Mouse (Mus musculus): Measurements from ENCODE around the gene Tmem81. TPM values are rescaled to one million over a fixed set of nuclear protein-coding genes. Genes with fewer than 3 reads are reported as not detected.

Tmem81 gene
- polyA plus RNA-seq, 1 experiment from 2014 or later, result 0.56 TPM

GRCm38 (mm10) chr1:132541171-132541823 is 35.3 kb downstream of the Tmem81 start:
- Histone ChIP-seq H3K9ac (ENCODE audit: low read depth, low read length) (peak overlapping the region; percentile 72), H3K9me3 (ENCODE audit: control insufficient read depth, low read length) (no peaks in the 10 kb centered on the region), H3K4me2 (ENCODE audit: low read length) (peak overlapping the region; percentile 69), H3K4me1 (ENCODE audit: control insufficient read depth, insufficient read depth, low read depth, low read length) (peaks cover 14% of the 10 kb centered on the region), H3K36me3 (ENCODE audit: control insufficient read depth, insufficient read depth, low read length) (no peaks in the 10 kb centered on the region), H3K4me3 (ENCODE audit: low read length) (peak overlapping the region; percentile 55), H3K27ac (ENCODE audit: low read depth, low read length) (no peak overlapping the region), H3K27me3 (replicated peaks; ENCODE audit: control insufficient read depth, insufficient read depth, low read length) (no peaks in the 10 kb centered on the region)
- 0 out of 2 replicates have a peak, but pooled peaks have one; percentile 10 for ATAC-seq
- WGBS, result 6% methylated on average over 14 of the region's 14 CpGs

GRCm38 (mm10) chr1:132541824-132542599 is 36.0 kb downstream of the Tmem81 start:
- Histone ChIP-seq H3K27ac (ENCODE audit: low read depth, low read length) (peak overlapping the region; percentile 73), H3K4me1 (ENCODE audit: control insufficient read depth, insufficient read depth, low read depth, low read length) (peaks cover 14% of the 10 kb centered on the region), H3K27me3 (replicated peaks; ENCODE audit: control insufficient read depth, insufficient read depth, low read length) (no peaks in the 10 kb centered on the region), H3K9me3 (ENCODE audit: control insufficient read depth, low read length) (no peaks in the 10 kb centered on the region), H3K9ac (ENCODE audit: low read depth, low read length) (peak overlapping the region; percentile 72), H3K36me3 (ENCODE audit: control insufficient read depth, insufficient read depth, low read length) (no peaks in the 10 kb centered on the region), H3K4me2 (ENCODE audit: low read length) (peak overlapping the region; percentile 69), H3K4me3 (ENCODE audit: low read length) (peak overlapping the region; percentile 55)
- ATAC-seq, result peak; percentile 6; the same call in 1 of the 2 replicates
- WGBS, result 13% methylated on average over 5 of the region's 5 CpGs

GRCm38 (mm10) chr1:132542762-132543306 is 36.8 kb downstream of the Tmem81 start, which contains the start of gene Cntn2:
Gene Cntn2 (minus strand): TSS chr1:132543256.
- peak within 1 kb of the TSS; percentile 55 for H3K4me3 ChIP-seq (ENCODE audit: low read length)
- peaks cover 14% of the 10 kb centered on the region for H3K4me1 ChIP-seq (ENCODE audit: control insufficient read depth, insufficient read depth, low read depth, low read length)
- H3K4me2 ChIP-seq (ENCODE audit: low read length), result peak within 1 kb of the TSS; percentile 69
- no peaks in the 10 kb centered on the region for H3K9me3 ChIP-seq (ENCODE audit: control insufficient read depth, low read length)
- H3K27ac ChIP-seq (ENCODE audit: low read depth, low read length), result peak within 1 kb of the TSS; percentile 73
- H3K36me3 ChIP-seq (ENCODE audit: control insufficient read depth, insufficient read depth, low read length), result no peaks in the 10 kb centered on the region
- peak within 1 kb of the TSS; percentile 72 for H3K9ac ChIP-seq (ENCODE audit: low read depth, low read length)
- WGBS, result 1% methylated on average over 30 of the region's 30 CpGs
- ATAC-seq, result peak; percentile 93
- no peaks in the 10 kb centered on the region for H3K27me3 ChIP-seq (replicated peaks; ENCODE audit: control insufficient read depth, insufficient read depth, low read length)

- H3K27ac ChIP-seq (ENCODE audit: low read depth, low read length), result peak overlapping the region; percentile 48; the same call in 1 of the 2 replicates
- peaks cover 14% of the 10 kb centered on the region for H3K4me1 ChIP-seq (ENCODE audit: control insufficient read depth, insufficient read depth, low read depth, low read length)
- H3K4me3 ChIP-seq (ENCODE audit: low read length), result no peak overlapping the region
- H3K9ac ChIP-seq (ENCODE audit: low read depth, low read length), result 0 out of 2 replicates have a peak overlapping the region, but pooled peaks have one; percentile 19
- H3K36me3 ChIP-seq (ENCODE audit: control insufficient read depth, insufficient read depth, low read length), result no peaks in the 10 kb centered on the region
- ATAC-seq, result no peak
- 40% methylated on average over 8 of the region's 8 CpGs for WGBS
- no peak overlapping the region for H3K4me2 ChIP-seq (ENCODE audit: low read length)
- no peaks in the 10 kb centered on the region for H3K27me3 ChIP-seq (replicated peaks; ENCODE audit: control insufficient read depth, insufficient read depth, low read length)
- H3K9me3 ChIP-seq (ENCODE audit: control insufficient read depth, low read length), result no peaks in the 10 kb centered on the region
Observed at GRCm38 (mm10) chr1:132543789-132544188, 37.8 kb downstream of the Tmem81 start.

GRCm38 (mm10) chr1:132557901-132558631 is 52.0 kb downstream of the Tmem81 start:
- 7% methylated on average over 9 of the region's 9 CpGs for WGBS
- H3K27me3 ChIP-seq (replicated peaks; ENCODE audit: control insufficient read depth, insufficient read depth, low read length), result no peaks in the 10 kb centered on the region
- no peak overlapping the region for H3K4me3 ChIP-seq (ENCODE audit: low read length)
- ATAC-seq, result peak; percentile 71
- H3K4me2 ChIP-seq (ENCODE audit: low read length), result no peak overlapping the region
- H3K4me1 ChIP-seq (ENCODE audit: control insufficient read depth, insufficient read depth, low read depth, low read length), result peaks cover 24% of the 10 kb centered on the region
- no peak overlapping the region for H3K9ac ChIP-seq (ENCODE audit: low read depth, low read length)
- peak overlapping the region; percentile 19 for H3K27ac ChIP-seq (ENCODE audit: low read depth, low read length)
- H3K9me3 ChIP-seq (ENCODE audit: control insufficient read depth, low read length), result no peaks in the 10 kb centered on the region
- H3K36me3 ChIP-seq (ENCODE audit: control insufficient read depth, insufficient read depth, low read length), result no peaks in the 10 kb centered on the region

Other genes with a start within 250 kb of the Tmem81 start
- gene Klhdc8a, start 207.6 kb upstream of the Tmem81 start, polyA plus RNA-seq (2015; fragmentation: Nextera tagmentation; extraction: Ambion mirVana), result 8.3 and 10.0 TPM in 2 replicates
- gene Nuak2, start 190.1 kb upstream of the Tmem81 start, polyA plus RNA-seq (2015; fragmentation: Nextera tagmentation; extraction: Ambion mirVana), result 11.1 and 12.8 TPM in 2 replicates
- 26.6 and 35.5 TPM in 2 replicates for gene Tmcc2, start 114.9 kb upstream of the Tmem81 start, polyA plus RNA-seq (2015; fragmentation: Nextera tagmentation; extraction: Ambion mirVana)
- gene Dstyk, start 88.7 kb upstream of the Tmem81 start, polyA plus RNA-seq (2015; fragmentation: Nextera tagmentation; extraction: Ambion mirVana), result 7.9 and 9.7 TPM in 2 replicates
- gene Rbbp5, start 28.9 kb upstream of the Tmem81 start, polyA plus RNA-seq (2015; fragmentation: Nextera tagmentation; extraction: Ambion mirVana), result 36.4 and 45.2 TPM in 2 replicates
- gene Cntn2, start 37.0 kb downstream of the Tmem81 start, polyA plus RNA-seq (2015; fragmentation: Nextera tagmentation; extraction: Ambion mirVana), result 24.3 and 31.0 TPM in 2 replicates
- 36.1 and 40.0 TPM in 2 replicates for gene Nfasc, start 235.6 kb downstream of the Tmem81 start, polyA plus RNA-seq (2015; fragmentation: Nextera tagmentation; extraction: Ambion mirVana)

All from hindbrain, embryonic 16.5 days (tissue).